Mouse (Mus musculus): ENCODE measurements around the gene Erap1. TPM values are rescaled to one million over a fixed set of nuclear protein-coding genes. Genes with fewer than 3 reads are reported as not detected.

The Erap1 gene
- polyA plus RNA-seq (2012; rRNA removed): 0.52 and 1.3 TPM in 2 replicates

GRCm38 (mm10) chr13:74638793-74639711, at the start of gene Erap1:
TSS of gene Erap1 (plus strand) at chr13:74639568.

Other genes with a start within 250 kb of the Erap1 start
- 0.02 TPM in 2 replicates for gene Zfp72, start 248.7 kb upstream of the Erap1 start, polyA plus RNA-seq (2012; rRNA removed)
- gene Ftl1-ps1, start 239.9 kb upstream of the Erap1 start, polyA plus RNA-seq (2012; rRNA removed): 13.1 and 19.6 TPM in 2 replicates
- gene Zfp825, start 145.6 kb upstream of the Erap1 start, polyA plus RNA-seq (2012; rRNA removed): 0.25 TPM in 1 of 2 replicates, not detected in the other
- gene Cast, start 169.2 kb downstream of the Erap1 start, polyA plus RNA-seq (2012; rRNA removed): 0.94 and 1.3 TPM in 2 replicates